8 mouse cellular contexts compared by ENCODE assay signal in genomic region chr12:3807548-3808395, GRCm38 (mm10). TPM values are rescaled to one million over a fixed set of nuclear protein-coding genes. Genes with fewer than 3 reads are reported as not detected.
A peak's percentile ranks its signal among the peaks of the same experiment; 100 is the strongest.
DNase-seq lines count a peak whose midpoint lies in the region; ATAC-seq lines count a peak whose summit lies in the region.

No protein-coding gene starts in this region.

- peak overlapping the region; percentile 82 for H3K4me3 ChIP-seq in forebrain, embryonic 10.5 days
- H3K4me3 ChIP-seq in macrophage (ENCODE audit: inconsistent target), result peak overlapping the region; percentile 30

- no peaks in the 10 kb centered on the region for H3K9me3 ChIP-seq in forebrain, embryonic 10.5 days

- intact Hi-C loops in heart, postnatal 36 days (cut with DNase I), result loop anchor here (1.0 to 10.0 kb wide), 4 partner anchors 27 to 233 kb away; partner anchors contain the start of gene Dtnb

- H3K36me3 ChIP-seq in forebrain, embryonic 10.5 days (replicated peaks), result no peaks in the 10 kb centered on the region
- no peaks in the 10 kb centered on the region for H3K36me3 ChIP-seq in macrophage (ENCODE audit: inconsistent target)

- WGBS in forebrain, embryonic 10.5 days, result under 1% methylated on average over 62 of the region's 105 CpGs
- WGBS in macrophage (ENCODE audit: missing documents), result 2% methylated on average over 64 of the region's 105 CpGs

- peaks cover 75% of the 10 kb centered on the region for H3K27me3 ChIP-seq in forebrain, embryonic 10.5 days (ENCODE audit: poor library complexity, severe bottlenecking)

- no peak for ATAC-seq in megakaryocyte-erythroid progenitor cell, adult 5-6 weeks (replicated peaks; ENCODE audit: low FRiP score, low TSS enrichment, poor library complexity, severe bottlenecking)

- H3K4me1 ChIP-seq in forebrain, embryonic 10.5 days, result peaks cover 60% of the 10 kb centered on the region

- peak; percentile 20 to 34 for DNase-seq in CD8-positive naive resting alpha-beta T cell, adult 2 months (ENCODE audit: low read depth in 2 of 2, low spot score in 2 of 2)
- peak; percentile 91 for DNase-seq in adrenal gland, postnatal 14 days
- peak; percentile 42 for DNase-seq in forebrain, embryonic 10.5 days (ENCODE audit: extremely low spot score, low spot score)
- DNase-seq in heart, postnatal 36 days, result peak; percentile 65 to 74
- peak; percentile 54 to 60 for DNase-seq in layer of hippocampus, postnatal 25 days (ENCODE audit: extremely low spot score in 1 of 2, low spot score in 1 of 2)
- peak; percentile 72 for DNase-seq in right cerebral cortex, postnatal 25 days

- peaks cover 55% of the 10 kb centered on the region for H3K79me2 ChIP-seq in macrophage (ENCODE audit: inconsistent target)

- H3K27ac ChIP-seq in forebrain, embryonic 10.5 days, result peak overlapping the region; percentile 92
- H3K27ac ChIP-seq in macrophage, result no peak overlapping the region

RNA-seq across cellular contexts. Expression of gene Dnmt3a, which starts 2.0 kb away (rescaled TPM):
- 95.6 and 106 TPM in 2 replicates for total RNA-seq in adrenal gland, postnatal 14 days (2021)
- polyA plus RNA-seq in forebrain, embryonic 10.5 days (2016; fragmentation: Nextera tagmentation; extraction: Ambion mirVana), result 117 and 119 TPM in 2 replicates
- total RNA-seq in heart, postnatal 36 days (2021), result 10 to 100 TPM; 71.7 to 75.8 TPM
- 100 to 1,000 TPM in 1 of 2 experiments, 10 to 100 TPM in 1; 91.4 to 116 TPM for total RNA-seq in layer of hippocampus, postnatal 25 days (2021)
- total RNA-seq in macrophage (2018; cell fraction: chromatin; rRNA removed), result 1,000 to 10,000 TPM in 3 of 26 experiments, 100 to 1,000 TPM in 23; 182 to 1,452 (median 590) TPM
- 100 to 1,000 TPM in 25 of 26 experiments, 10 to 100 TPM in 1; 83.9 to 342 (median 173) TPM for total RNA-seq in macrophage (2018; cell fraction: cytosol; rRNA removed)
- total RNA-seq in macrophage (2018; cell fraction: nucleus; rRNA removed), result 100 to 1,000 TPM; 125 to 674 (median 269) TPM
- polyA plus RNA-seq in macrophage (2018), result 76.3 to 253 TPM (median 241 TPM) in 3 replicates
- total RNA-seq in megakaryocyte-erythroid progenitor cell, adult 5-6 weeks (2014; fragmentation: Nextera tagmentation), result 13.4 and 30.0 TPM in 2 replicates
- 10.7 and 16.8 TPM in 2 replicates for total RNA-seq in megakaryocyte-erythroid progenitor cell, adult 5-6 weeks (2017)

Comparison
In these comparisons a context has a peak if more than half of its experiments do, and no peak if none do; other contexts are left out.
1. DNase-seq: peak in every context shown above with its lines; median percentile 91 in adrenal gland, postnatal 14 days; 72 in right cerebral cortex, postnatal 25 days; 70 in heart, postnatal 36 days; 57 in layer of hippocampus, postnatal 25 days; 42 in forebrain, embryonic 10.5 days; 27 in CD8-positive naive resting alpha-beta T cell, adult 2 months.